Mouse (Mus musculus): ENCODE results near the gene Pir.

GRCm38 (mm10) chrX:164420518-164420917, 151.3 kb downstream of the Pir start:
- no peak for TF ChIP-seq CTCF (IDR thresholded peaks at IDR 0.05; ENCODE audit: low read depth, low read length)
- no peak for TF ChIP-seq POLR2A (IDR thresholded peaks at IDR 0.05; ENCODE audit: borderline replicate concordance, low read depth, low read length)

All from bone marrow macrophage, adult 2 months (primary cell).